Mouse (Mus musculus) spleen, adult 18-20 months (tissue): ENCODE measurements around the gene Tmem254b.
"Not testable (repeated sequence)": the region's sequence is repeated elsewhere in the genome, so short reads cannot be mapped to it uniquely, and the experiment has no call there.

Source experiments
- DNase-seq, 2 experiments: peaks; one replicate each; pipeline ENCODE4 v3.0.0; 2022; ENCODE audit warnings: mixed read lengths in 2 of 2

The Tmem254b gene

DNA sequence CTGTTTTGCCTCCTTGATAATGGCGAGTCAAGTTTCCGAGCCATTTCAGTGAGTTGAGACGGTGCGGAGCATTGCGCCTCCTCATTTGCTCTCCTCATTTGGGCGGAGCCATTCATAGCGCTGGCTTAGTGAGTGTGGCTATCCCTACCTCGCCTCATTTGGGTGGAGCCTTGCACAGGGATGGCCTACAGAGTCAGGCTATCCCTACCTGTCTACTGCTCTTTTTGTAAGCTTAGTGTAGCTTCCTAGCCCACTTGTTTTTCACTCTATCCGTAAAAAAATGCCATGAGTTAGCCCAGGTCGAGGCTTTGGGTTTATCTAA is at the start of gene Tmem254b:
Gene Tmem254b (minus strand): TSS at position 116 of the 322 bp plus-strand sequence.
- DNase-seq = not testable (repeated sequence)

DNA sequence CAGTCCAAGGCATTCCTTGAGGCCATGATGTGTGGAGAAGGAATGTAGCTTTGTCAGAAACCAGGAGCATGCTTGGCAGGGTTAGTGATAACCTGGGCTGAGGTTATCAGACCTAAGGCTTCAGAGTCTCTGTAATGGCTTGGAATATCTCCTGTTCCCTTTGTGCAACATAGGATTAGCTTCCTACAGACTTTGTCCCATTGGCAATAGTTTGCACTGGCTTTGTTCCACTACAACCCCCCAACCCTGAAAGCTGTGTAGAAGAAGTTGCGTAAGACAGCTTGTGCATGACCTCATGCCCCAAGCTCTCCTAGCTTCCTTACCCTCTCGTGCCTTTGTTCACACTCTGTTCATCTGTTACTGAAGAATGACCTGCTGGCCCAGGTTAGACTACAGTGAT is 30.3 kb upstream of the Tmem254b start:
- DNase-seq = not testable (repeated sequence)

DNA sequence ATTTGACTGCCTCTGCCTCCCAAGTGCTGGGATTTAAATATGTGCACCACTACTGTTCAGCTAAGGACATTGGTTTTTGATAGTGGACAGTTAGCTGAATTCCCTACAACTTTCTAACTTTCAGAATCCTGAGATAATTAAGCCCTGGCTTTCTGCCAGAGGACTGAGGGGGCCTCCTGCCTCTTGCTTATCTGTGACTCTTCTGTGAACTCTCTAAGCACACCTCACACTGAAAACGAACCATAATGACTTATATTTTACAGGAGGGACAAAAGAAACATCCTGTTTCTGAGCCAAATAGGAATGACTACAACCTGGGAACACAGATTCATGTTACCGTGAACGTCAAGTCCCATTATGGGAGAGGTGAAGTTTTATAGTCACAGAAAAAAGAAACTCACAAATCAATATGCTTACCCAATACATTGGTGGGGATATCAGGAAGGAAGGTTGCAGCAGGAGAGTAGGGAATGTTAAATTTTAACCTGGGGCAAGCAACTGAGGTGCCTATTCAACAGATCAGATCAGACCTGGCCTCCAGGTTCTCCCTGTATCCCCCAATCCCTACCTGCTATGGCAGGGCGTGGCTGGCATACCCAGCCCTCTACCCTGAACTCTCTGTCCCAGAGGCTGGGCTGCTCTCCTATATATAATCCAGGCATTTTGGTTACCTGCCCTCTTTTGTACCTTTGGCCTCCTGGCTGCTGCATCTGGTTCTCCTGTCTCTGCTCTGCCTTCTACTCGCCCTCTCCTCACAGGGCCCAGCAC is 9.6 kb upstream of the Tmem254b start:
- DNase-seq = not testable (repeated sequence)

DNA sequence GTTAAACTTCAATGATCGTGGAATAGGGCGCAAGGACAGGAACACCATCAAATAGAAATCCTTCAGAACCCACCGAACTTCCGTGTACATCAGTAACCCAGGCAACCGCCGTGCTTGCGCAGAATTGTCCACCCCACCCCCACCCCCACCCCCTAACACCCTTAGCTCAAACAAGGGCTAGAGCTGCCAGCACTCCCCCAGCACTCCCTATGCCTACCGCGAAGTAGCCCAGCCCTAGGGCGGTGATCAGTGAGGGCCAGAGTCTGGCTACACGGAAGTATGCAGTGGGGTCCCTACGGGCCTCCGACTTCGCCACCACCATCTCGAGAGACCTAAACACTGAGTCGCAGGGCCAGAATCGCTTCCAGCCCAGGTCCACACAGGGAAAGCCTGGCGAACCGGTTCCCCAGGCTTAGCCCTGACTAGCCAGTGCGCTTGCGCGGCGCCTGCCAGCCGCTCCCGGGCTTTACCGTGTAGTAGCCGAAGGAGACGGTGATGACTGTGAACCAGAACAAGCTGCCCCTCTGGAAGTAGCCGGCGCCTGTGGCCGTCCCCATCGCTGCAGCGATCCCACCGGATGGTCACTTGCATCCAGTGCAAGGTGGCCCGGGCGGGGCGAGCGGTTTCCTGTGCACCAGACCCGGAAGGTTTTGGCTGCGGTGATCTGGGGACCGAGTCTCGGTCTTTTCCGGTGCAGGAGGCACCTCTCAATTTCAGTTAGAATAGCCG is 480 bp downstream of the Tmem254b start:
- DNase-seq = not testable (repeated sequence)

GRCm38 (mm10) chr14:26197851-26198250 is 9.0 kb downstream of the Tmem254b start:
- not testable (repeated sequence) for DNase-seq

GRCm38 (mm10) chr14:26188361-26188760 is 18.5 kb downstream of the Tmem254b start:
- DNase-seq = not testable (repeated sequence)

DNA sequence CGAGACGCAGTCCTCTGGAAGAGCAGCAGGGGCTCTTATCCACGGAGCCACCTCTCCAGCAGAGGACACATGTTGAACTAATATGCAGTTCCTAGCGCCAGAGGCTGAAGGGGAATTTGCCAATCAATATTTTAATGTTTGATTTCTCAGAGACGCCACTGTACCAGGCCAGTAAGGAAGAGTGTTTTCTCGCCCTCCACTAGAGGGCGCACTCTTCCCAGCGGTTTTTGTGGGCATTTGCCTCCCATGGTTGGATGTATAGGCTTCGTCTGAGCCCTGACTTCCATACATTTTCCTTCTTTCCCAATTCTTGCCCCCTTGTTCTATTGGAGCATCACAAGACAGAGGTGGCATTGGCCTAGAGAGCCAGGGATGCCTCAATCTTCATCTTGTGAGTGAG is 20.2 kb downstream of the Tmem254b start:
- DNase-seq = not testable (repeated sequence)

GRCm38 (mm10) chr14:26182380-26182779 is 24.5 kb downstream of the Tmem254b start, which contains the start of gene Plac9b:
Gene Plac9b, minus strand, starts transcription at chr14:26182480.
- DNase-seq = not testable (repeated sequence)

- DNase-seq = not testable (repeated sequence)
Measured at GRCm38 (mm10) chr14:26181660-26182059, 25.2 kb downstream of the Tmem254b start.

DNA sequence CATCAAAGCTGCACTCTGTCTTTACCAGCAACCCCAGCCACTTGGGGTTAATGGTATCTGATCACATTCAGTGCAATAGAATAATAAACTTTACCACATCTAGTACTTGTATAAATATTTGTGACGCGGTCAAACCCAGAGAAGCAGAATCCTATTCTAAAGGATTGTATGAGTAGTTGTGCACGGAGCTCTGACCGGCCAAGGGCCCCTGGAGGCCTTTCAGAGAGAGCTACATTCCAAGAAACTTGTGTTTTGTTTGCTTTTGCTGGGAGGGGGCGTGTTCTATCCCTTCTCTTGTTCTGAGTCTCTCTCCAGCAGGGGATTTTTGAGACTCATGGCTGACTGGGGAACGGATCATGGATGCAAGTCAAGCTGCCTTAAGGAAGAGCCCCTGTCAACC is 31.8 kb downstream of the Tmem254b start:
- DNase-seq = not testable (repeated sequence)

- not testable (repeated sequence) for DNase-seq
Measured at GRCm38 (mm10) chr14:26173955-26174354, 32.9 kb downstream of the Tmem254b start.

- not testable (repeated sequence) for DNase-seq
Measured at GRCm38 (mm10) chr14:26165266-26165665, 41.6 kb downstream of the Tmem254b start.

- DNase-seq = not testable (repeated sequence)
Measured at GRCm38 (mm10) chr14:26162423-26162822, 44.4 kb downstream of the Tmem254b start.

GRCm38 (mm10) chr14:26161156-26161555 is 45.7 kb downstream of the Tmem254b start:
- DNase-seq = not testable (repeated sequence)

- DNase-seq = not testable (repeated sequence)
Measured at GRCm38 (mm10) chr14:26156032-26156431, 50.8 kb downstream of the Tmem254b start.
